Mouse (Mus musculus) left cerebral cortex, adult 8-10 months (tissue): ENCODE measurements at regions not wholly inside any gene's neighbourhood (a gene's known extent, or its start where the extent isn't known, plus 50 kb on each side); places are given as distances from the start of the nearest gene placed in this dataset.
A peak's percentile ranks its signal among the peaks of the same experiment; 100 is the strongest.

ENCODE experiments used
- DNase-seq, 2 experiments: peaks; one replicate each; pipeline ENCODE4 v3.0.0; 2022; ENCODE audit warnings: low spot score in 2 of 2

DNA sequence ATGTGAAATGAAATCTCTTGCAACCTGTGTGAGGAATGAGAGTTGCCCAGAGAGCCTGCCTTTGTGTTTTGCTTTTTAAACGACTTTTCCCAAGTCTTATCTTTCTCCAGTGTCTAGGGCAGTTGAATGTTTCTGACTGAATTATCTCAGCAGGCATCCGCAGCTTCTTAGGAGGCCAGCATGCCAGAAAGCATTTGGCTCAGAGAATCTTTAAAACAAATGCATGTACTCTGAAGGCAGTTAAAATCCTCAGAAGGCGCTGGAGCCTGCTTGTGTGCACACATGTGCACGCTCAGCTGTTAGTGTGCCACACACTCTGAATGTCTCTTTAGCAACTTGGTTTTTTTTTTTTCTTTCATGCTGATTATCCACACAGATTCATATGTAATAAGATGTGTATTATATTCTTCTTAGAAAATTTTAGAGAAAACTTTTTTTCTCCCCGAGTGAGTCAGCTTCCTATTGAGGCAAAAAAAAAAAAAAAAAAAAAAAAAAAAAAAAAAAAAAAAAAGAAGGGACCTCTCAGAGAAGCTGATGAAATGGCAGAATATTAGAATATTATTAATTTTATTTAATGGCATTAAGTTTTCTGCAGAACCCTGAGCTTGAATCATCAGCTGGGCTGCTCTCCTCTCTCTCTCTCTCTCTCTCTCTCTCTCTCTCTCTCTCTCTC, 201.9 kb downstream of the Tmem38b start:
- DNase-seq: no peak

- no peak for DNase-seq
These were observed 219.6 kb downstream of the Tmem38b start for GRCm38 (mm10) chr4:54045258-54046029.

DNA sequence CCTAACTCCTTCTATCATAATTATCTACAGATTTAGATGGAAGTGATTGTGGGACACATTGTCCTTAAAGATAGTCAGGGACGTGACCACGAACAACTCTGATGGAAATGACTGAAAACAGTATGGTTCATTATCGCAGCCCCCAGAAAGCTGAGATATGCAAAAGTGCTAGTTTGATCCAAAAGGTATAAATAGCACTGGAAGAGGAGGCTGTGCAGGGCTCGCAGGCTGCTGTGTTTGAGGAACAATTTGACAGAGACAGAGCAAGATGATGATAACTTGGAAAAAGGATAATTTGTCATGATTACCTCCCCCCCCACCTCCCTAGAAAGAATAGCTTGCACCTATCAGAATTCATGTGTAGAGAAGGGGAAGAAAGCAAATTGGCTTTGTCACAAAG, 238.5 kb downstream of the Tmem38b start:
- DNase-seq: peak in 1 of 2 experiments; percentile 32

DNA sequence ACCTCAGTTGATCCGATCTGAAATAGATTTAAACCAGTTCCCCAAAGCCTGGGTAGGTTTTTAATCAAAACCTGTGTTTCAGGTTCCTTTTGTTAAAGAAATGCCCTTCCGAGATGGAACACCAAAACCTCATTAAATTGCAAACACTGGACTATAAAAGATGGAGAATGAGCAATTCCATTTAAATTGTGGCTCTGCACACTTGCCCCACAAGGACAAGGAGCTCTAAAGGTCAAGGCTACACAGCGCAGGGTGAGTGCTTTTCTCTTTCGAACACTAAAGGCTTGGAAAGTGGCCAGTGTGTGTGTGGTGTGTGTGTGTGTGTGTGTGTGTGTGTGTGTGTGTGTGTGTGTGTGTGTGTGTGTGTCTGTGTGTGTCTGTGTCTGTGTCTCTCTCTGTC, 246.1 kb downstream of the Tmem38b start:
- DNase-seq: no peak

DNA sequence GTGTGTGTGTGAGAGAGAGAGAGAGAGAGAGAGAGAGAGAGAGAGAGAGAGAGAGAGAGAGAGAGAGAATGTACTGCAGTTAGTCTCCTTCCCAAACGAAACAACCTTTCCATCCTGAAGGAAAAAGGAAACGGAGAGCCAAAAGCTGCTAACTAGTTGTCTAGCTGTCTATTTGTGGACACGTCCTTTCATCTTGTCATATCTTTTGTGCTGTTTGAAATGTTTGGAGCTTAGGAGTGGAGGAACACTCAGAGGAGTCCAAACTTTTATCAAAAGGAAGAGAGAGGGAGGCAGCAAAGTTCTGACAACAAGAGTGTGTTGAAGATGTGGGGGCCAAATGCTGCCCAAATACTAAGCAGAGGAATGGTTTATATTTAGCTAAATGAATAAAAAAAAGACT, 246.6 kb downstream of the Tmem38b start:
- DNase-seq: no peak

GRCm38 (mm10) chr4:54072932-54073331, 247.1 kb downstream of the Tmem38b start:
- DNase-seq: no peak

- DNase-seq: peak; percentile 8 to 40
These were observed 247.6 kb downstream of the Tmem38b start for GRCm38 (mm10) chr4:54073483-54073882.

- DNase-seq: no peak
These were observed 248.4 kb downstream of the Tmem38b start for GRCm38 (mm10) chr4:54074226-54074625.

DNA sequence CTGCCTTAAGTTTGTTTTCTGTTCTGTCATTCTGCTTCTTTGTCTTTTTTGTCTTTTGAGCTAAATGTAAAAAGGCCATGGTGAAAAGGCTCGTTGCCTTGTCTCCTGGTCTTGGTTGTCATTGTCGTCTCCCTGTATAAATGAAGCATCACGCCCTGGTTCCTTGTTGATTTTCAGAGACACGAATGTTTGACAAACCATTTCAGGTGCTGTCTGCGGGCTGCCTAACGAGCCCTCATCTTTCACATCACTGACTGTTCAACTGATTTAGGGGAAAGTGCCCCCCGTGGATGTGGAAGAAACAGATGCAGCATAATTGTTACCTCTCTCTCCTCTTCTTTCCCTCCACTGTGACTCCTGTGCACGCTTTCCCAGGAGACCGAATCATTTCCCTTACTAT, 254.7 kb downstream of the Tmem38b start:
- DNase-seq: no peak

DNA sequence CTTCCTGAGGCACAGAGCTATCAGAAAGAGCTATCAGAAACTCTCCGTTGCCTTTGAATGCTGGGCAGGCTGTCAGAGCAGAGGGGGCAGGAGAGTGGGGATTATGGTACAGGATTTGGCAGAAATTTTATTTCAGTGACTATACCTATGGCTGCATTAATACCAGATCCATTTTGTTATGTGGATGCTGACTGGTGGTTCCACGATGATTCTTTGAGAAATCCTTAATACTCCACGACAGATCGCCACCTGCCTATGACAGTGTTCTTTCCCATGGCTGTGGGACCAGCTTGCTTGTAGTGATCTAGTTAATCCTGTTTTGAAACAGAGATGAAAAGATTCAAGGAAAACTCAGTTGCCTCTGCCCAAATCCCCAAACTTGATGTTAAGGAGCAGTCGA, 255.6 kb downstream of the Tmem38b start:
- no peak for DNase-seq

DNA sequence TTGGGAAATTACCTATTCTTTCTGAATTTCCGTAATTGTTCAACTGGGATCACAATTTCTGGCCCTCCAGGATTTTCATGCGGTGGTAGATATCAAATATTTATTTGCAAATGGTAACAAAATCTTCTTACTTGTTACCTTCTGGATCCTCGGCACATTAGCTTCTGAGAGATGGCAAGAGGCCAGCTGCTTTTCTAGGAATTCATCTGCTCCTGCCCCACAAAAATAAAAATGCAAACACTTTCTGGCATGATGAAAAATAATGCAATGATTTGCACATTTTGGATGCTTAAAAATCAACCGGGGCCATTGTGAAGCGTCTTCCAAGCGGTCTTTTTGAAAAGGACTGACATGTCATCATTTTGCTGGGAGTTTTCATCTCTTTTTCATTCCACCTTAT, 258.9 kb downstream of the Tmem38b start:
- no peak for DNase-seq

GRCm38 (mm10) chr4:54094285-54094997, 268.6 kb downstream of the Tmem38b start:
- DNase-seq: no peak

GRCm38 (mm10) chr4:54095200-54095930, 269.5 kb downstream of the Tmem38b start:
- no peak for DNase-seq

DNA sequence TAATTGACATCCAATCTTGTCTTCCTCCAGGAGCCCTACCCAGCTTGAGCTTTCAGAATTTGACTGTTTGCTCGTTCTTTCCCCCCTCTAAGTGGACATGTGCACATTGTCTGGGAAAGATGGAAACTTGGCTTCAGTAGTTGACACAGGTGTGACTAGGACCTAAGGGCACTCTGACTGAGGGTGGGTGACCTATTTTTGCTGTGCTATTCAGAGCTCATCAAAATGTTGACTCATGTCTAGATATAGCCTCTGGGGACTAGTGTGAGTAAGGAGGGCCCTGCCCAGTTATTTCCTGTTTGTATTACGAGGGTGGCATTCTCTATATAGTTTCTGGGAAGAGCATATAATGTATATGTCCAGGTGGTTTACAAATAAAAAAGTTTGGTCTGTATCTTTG, 271.7 kb downstream of the Tmem38b start:
- no peak for DNase-seq

GRCm38 (mm10) chr4:54100282-54100681, 274.4 kb downstream of the Tmem38b start:
- no peak for DNase-seq

- no peak for DNase-seq
These were observed 281.1 kb downstream of the Tmem38b start for GRCm38 (mm10) chr4:54106976-54107375.

- DNase-seq: no peak
These were observed 290.5 kb downstream of the Tmem38b start for GRCm38 (mm10) chr4:54116310-54116709.

DNA sequence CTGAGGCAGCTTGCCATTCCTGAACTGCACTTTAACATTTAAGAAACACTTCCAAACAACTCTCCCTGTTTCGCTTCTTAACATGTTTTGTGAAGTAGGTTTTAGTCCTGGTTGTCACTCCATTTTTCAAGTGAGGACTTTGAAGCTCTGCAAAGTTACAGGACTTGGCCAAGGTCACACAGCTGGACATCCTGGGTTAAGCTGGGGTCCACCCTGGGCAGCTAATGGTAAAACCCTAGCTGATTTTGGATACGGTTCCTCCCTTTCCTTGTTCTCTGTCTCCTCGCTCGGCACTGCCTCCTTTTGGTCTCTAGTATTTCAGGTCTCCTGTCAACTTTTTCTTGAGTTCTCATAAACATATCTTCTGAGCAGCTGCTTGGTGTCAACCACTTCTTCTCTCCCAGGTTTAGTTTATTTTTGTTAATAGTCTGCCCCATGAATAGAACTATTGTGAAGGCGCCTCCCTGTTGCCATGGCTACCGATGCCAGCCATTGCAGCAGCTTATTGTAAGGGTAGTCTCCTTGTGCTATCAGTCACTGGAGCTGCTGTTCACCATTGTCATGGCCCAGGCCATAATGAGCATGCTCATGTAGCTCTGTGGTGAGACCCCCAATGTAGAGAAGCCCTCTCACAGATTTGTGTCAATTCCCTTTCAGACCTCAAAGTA, 292.5 kb downstream of the Tmem38b start:
- peak in 1 of 2 experiments; percentile 13 for DNase-seq

DNA sequence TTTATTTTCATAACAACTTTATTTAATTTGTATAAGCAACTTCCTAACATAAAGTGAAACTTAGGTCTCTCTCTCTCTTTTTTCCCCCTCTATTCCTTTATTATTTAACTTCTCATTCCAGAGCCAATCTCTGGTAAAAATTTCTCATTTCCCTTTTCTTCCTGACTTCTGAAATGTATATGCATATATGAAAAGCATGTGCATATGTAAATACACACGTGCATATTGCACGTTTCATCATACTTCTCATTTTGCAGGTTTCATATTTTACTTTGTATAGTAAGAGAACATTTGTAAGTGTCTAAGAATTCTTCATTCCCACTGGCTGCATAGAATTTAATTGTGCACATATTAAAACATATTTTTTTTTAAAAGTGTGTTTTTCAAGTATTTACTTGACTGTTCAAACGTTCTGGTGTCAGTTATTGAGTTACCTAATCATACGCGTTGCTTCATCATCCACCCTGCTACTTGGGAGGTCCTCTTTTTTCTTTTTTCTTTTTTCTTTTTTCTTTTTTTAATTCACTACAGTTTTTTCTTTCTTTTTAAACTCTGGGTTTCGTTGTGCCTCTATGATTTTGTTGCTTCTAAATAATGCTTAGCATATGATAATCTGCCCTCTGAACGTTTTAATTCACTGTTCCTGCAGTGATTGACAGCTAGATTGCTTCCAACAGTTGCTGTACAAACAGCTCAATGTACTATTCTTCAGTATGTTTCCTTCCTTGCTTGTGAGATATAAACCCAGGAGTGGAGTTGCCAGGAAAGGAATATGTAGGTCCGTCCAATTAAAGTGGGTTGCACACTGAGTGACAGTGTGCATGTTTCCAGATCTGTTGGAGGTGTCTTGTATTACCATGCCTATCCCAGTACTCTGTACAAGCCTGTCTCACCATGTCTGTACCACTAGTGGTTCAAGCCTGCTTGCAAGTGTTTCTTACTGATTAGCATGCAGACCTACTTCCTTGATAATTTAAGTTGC, 303.2 kb downstream of the Tmem38b start:
- DNase-seq: no peak

- no peak for DNase-seq
These were observed 330.3 kb downstream of the Tmem38b start for GRCm38 (mm10) chr4:54156146-54156545.
